Comparison of ENCODE assay signal across 21 mouse cellular contexts in the genomic region with DNA sequence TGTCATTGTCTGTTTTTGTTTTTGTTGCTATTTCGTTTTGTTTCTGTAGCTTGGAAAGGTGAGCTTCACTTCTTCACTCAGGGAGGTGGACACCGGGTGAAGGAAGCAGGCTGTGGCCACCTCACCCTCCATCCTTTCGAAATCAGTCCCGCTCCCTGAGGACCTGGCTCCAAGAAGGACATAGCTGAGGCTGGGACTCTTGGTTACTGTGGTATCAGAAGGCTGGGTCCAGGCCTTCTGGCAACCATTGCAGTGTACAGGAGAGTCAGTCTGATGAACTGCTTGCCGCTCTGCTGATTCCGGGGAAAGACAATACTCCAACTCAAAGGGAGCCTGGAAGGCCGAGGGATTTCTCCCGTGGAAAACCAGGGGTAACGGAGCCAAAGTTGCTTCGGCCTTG. TPM values are rescaled to one million over a fixed set of nuclear protein-coding genes. Genes with fewer than 3 reads are reported as not detected.
A peak's percentile ranks its signal among the peaks of the same experiment; 100 is the strongest.
DNase-seq lines count a peak whose midpoint lies in the region; ATAC-seq and TF ChIP-seq lines count a peak whose summit lies in the region.
"Had no signal": no experiment of that assay in that cellular context is flagged by ENCODE, and none has a peak within 500 bp of the region (broad histone marks: within the 10 kb centered on the region; RNA-seq: fewer than 3 reads in every experiment).

No protein-coding gene starts in this region.

- intact Hi-C loops in gastrocnemius, adult 2 months (cut with DNase I) = no loop called here

- no peaks in the 10 kb centered on the region for H3K36me3 ChIP-seq in kidney, embryonic 16.5 days (ENCODE audit: insufficient read depth, low read length)
- H3K36me3 ChIP-seq in kidney, embryonic 15.5 days = no peaks in the 10 kb centered on the region
- H3K36me3 ChIP-seq: embryonic facial prominence, embryonic 10.5 days; embryonic facial prominence, embryonic 12.5 days; forebrain, embryonic 12.5 days; G1E had no signal

- no peak overlapping the region for H3K4me3 ChIP-seq in gastrocnemius, adult 2 months
- H3K4me3 ChIP-seq in kidney, embryonic 16.5 days (ENCODE audit: low read length) = no peak overlapping the region
- H3K4me3 ChIP-seq in kidney, embryonic 15.5 days (replicated peaks) = no peak overlapping the region
- H3K4me3 ChIP-seq: embryonic facial prominence, embryonic 10.5 days; embryonic facial prominence, embryonic 12.5 days; forebrain, embryonic 12.5 days had no signal

- H3K27me3 ChIP-seq in kidney, embryonic 16.5 days (ENCODE audit: insufficient read depth, low read length) = no peaks in the 10 kb centered on the region
- H3K27me3 ChIP-seq in kidney, embryonic 15.5 days = no peaks in the 10 kb centered on the region
- H3K27me3 ChIP-seq: CH12.LX; embryonic facial prominence, embryonic 12.5 days; Patski had no signal

- no peak for ATAC-seq in kidney, embryonic 16.5 days (ENCODE audit: low FRiP score, low TSS enrichment)
- no peak for ATAC-seq in kidney, embryonic 15.5 days (replicated peaks; ENCODE audit: low FRiP score)
- ATAC-seq: activated CD4-positive, CD25-positive, alpha-beta regulatory T cell, adult 4 months; CD4-positive, CD25-positive, alpha-beta regulatory T cell, adult 4 months; forebrain, embryonic 14.5 days; forebrain, postnatal 0 days; Patski had no signal

- no peak overlapping the region for H3K4me2 ChIP-seq in kidney, embryonic 16.5 days (replicated peaks; ENCODE audit: low read depth, low read length)
- H3K4me2 ChIP-seq in kidney, embryonic 15.5 days = no peak overlapping the region
- H3K4me2 ChIP-seq: embryonic facial prominence, embryonic 12.5 days; forebrain, embryonic 12.5 days had no signal

- 66% methylated on average over 10 of the region's 10 CpGs for WGBS in kidney, embryonic 16.5 days
- 67% methylated on average over 10 of the region's 10 CpGs for WGBS in kidney, embryonic 15.5 days

- H3K4me1 ChIP-seq in kidney, embryonic 16.5 days (ENCODE audit: insufficient read depth, low read length) = peaks cover 21% of the 10 kb centered on the region
- H3K4me1 ChIP-seq in kidney, embryonic 15.5 days = peaks cover 47% of the 10 kb centered on the region

- no peak for TF ChIP-seq CTCF in gastrocnemius, adult 2 months (IDR thresholded peaks at IDR 0.05)

- 0 out of 2 replicates have a peak overlapping the region, but pooled peaks have one; percentile 17 for H3K9ac ChIP-seq in kidney, embryonic 16.5 days (replicated peaks; ENCODE audit: low read length)
- no peak overlapping the region for H3K9ac ChIP-seq in kidney, embryonic 15.5 days
- H3K9ac ChIP-seq: embryonic facial prominence, embryonic 12.5 days; forebrain, embryonic 12.5 days; forebrain, postnatal 0 days had no signal

- H3K9me3 ChIP-seq in kidney, embryonic 16.5 days (ENCODE audit: low read length) = no peaks in the 10 kb centered on the region
- H3K9me3 ChIP-seq in kidney, embryonic 15.5 days (replicated peaks) = no peaks in the 10 kb centered on the region
- H3K9me3 ChIP-seq: embryonic facial prominence, embryonic 10.5 days; embryonic facial prominence, embryonic 12.5 days; forebrain, embryonic 12.5 days had no signal

- peak overlapping the region; percentile 61 for H3K27ac ChIP-seq in gastrocnemius, adult 2 months
- no peak overlapping the region for H3K27ac ChIP-seq in kidney, embryonic 16.5 days (ENCODE audit: low read length)
- H3K27ac ChIP-seq in kidney, embryonic 15.5 days = no peak overlapping the region
- H3K27ac ChIP-seq: embryonic facial prominence, embryonic 12.5 days; forebrain, embryonic 12.5 days had no signal

- peak; percentile 9 for DNase-seq in adrenal gland, postnatal 10 days
- no peak for DNase-seq in adrenal gland, adult 2 months
- DNase-seq in gastrocnemius, adult 2 months = no peak
- DNase-seq in gastrocnemius, adult 18-20 months (ENCODE audit: low spot score) = no peak
- DNase-seq: B cell, adult 2 months; cerebellum, adult 11-12 months; cerebellum, adult 2 months; cerebellum, adult 9-10 months; cerebellum, postnatal 25 days; forebrain, postnatal 0 days had no signal

RNA-seq across cellular contexts. Expression of a gene that starts 3.9 kb away (rescaled TPM):
- total RNA-seq in adrenal gland, postnatal 10 days (2021) = 100 to 1,000 TPM in 1 of 2 experiments, 10 to 100 TPM in 1; 95.0 to 101 TPM
- total RNA-seq in adrenal gland, adult 2 months (2021) = 10 to 100 TPM; 48.7 to 77.8 TPM
- polyA plus RNA-seq in adrenal gland, adult 2 months (2012; rRNA removed) = 437 and 633 TPM in 2 replicates
- total RNA-seq in gastrocnemius, adult 2 months (2021) = 100 to 1,000 TPM in 1 of 2 experiments, 10 to 100 TPM in 1; 96.3 to 115 TPM
- 100 to 1,000 TPM in 1 of 2 experiments, 10 to 100 TPM in 1; 78.1 to 111 TPM for total RNA-seq in gastrocnemius, adult 18-20 months (2021)
- polyA plus RNA-seq in kidney, embryonic 16.5 days (2015; fragmentation: Nextera tagmentation; extraction: Ambion mirVana) = 29.9 and 31.6 TPM in 2 replicates
- polyA plus RNA-seq in kidney, embryonic 15.5 days (2015; fragmentation: Nextera tagmentation; extraction: Ambion mirVana) = 29.3 and 33.2 TPM in 2 replicates
- total RNA-seq: G1E had no signal
- polyA plus RNA-seq: CD4-positive, CD25-positive, alpha-beta regulatory T cell, adult 4 months; G1E had no signal
